ENCODE assay signal across 14 mouse cellular contexts in the genomic region with DNA sequence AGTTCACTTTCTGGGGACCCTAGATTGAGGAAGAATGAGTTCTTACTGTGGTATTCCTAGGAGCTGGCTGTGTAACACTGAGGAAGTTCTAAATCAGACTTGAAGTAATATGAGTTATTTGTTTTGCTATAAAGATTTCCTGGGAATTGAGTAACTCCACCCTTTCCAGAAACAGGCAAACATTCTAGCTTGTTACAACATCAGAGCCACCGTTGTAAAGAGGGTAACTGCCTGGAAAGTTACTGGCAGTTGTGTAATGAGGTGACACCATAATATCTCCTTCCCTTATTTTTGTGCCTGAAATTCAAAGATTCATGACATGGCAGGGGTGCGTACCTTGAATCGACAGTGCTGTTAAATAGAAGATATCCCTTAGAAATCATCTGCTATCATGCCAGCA. TPM values are rescaled to one million over a fixed set of nuclear protein-coding genes. Genes with fewer than 3 reads are reported as not detected.
DNase-seq lines count a peak whose midpoint lies in the region; ATAC-seq and TF ChIP-seq lines count a peak whose summit lies in the region.
"Had no signal": no experiment of that assay in that cellular context is flagged by ENCODE, and none has a peak within 500 bp of the region (broad histone marks: within the 10 kb centered on the region; RNA-seq: fewer than 3 reads in every experiment).

No protein-coding gene starts in this region.

- no peak for TF ChIP-seq POLR2A in myocyte (IDR thresholded peaks at IDR 0.05; ENCODE audit: insufficient read length, low read depth)

- peak; percentile 20 for DNase-seq in adrenal gland, postnatal 14 days
- no peak for DNase-seq in adrenal gland, postnatal 25 days
- DNase-seq in kidney, postnatal 0 days (ENCODE audit: low spot score): peak; percentile 64
- no peak for DNase-seq in cerebellum, adult 11 months
- DNase-seq: B cell, adult 2 months; cerebellum, adult 2 months; gastrocnemius, postnatal 36 days; heart, postnatal 4 days; liver, embryonic 13.5 days; right cerebral cortex, adult 18-20 months had no signal

- no peaks in the 10 kb centered on the region for H3K4me1 ChIP-seq in kidney, postnatal 0 days (replicated peaks; ENCODE audit: insufficient read depth, low read length)
- no peaks in the 10 kb centered on the region for H3K4me1 ChIP-seq in kidney, embryonic 15.5 days
- no peaks in the 10 kb centered on the region for H3K4me1 ChIP-seq in forebrain, embryonic 15.5 days
- H3K4me1 ChIP-seq: liver, embryonic 13.5 days had no signal

- H3K9me3 ChIP-seq in kidney, postnatal 0 days (replicated peaks; ENCODE audit: low read length): no peaks in the 10 kb centered on the region
- H3K9me3 ChIP-seq in kidney, embryonic 15.5 days (replicated peaks): no peaks in the 10 kb centered on the region
- H3K9me3 ChIP-seq in forebrain, embryonic 15.5 days: no peaks in the 10 kb centered on the region
- H3K9me3 ChIP-seq: liver, embryonic 13.5 days had no signal

- H3K4me2 ChIP-seq in kidney, postnatal 0 days (ENCODE audit: low read length): no peak overlapping the region
- H3K4me2 ChIP-seq in kidney, embryonic 15.5 days: no peak overlapping the region
- peak overlapping the region; percentile 3 for H3K4me2 ChIP-seq in myocyte (ENCODE audit: low read depth)
- no peak overlapping the region for H3K4me2 ChIP-seq in forebrain, embryonic 15.5 days (replicated peaks)
- H3K4me2 ChIP-seq: liver, embryonic 13.5 days had no signal

- H3ac ChIP-seq in myocyte (ENCODE audit: control insufficient read depth, insufficient read length): no peak overlapping the region

- H3K36me3 ChIP-seq in kidney, postnatal 0 days (ENCODE audit: insufficient read depth, low read length): no peaks in the 10 kb centered on the region
- no peaks in the 10 kb centered on the region for H3K36me3 ChIP-seq in kidney, embryonic 15.5 days
- no peaks in the 10 kb centered on the region for H3K36me3 ChIP-seq in myocyte (ENCODE audit: control insufficient read depth, insufficient read depth)
- no peaks in the 10 kb centered on the region for H3K36me3 ChIP-seq in forebrain, embryonic 15.5 days
- H3K36me3 ChIP-seq: liver, embryonic 13.5 days had no signal

- WGBS in kidney, postnatal 0 days: 57% methylated on average over 3 of the region's 3 CpGs
- WGBS in kidney, embryonic 15.5 days: 68% methylated on average over 3 of the region's 3 CpGs
- 90% methylated on average over 3 of the region's 3 CpGs for WGBS in forebrain, embryonic 15.5 days

- no peak for TF ChIP-seq CTCF in kidney, postnatal 0 days (IDR thresholded peaks at IDR 0.05; ENCODE audit: low read depth)

- H3K27ac ChIP-seq in kidney, postnatal 0 days: 0 out of 2 replicates have a peak overlapping the region, but pooled peaks have one; percentile 13
- no peak overlapping the region for H3K27ac ChIP-seq in kidney, embryonic 15.5 days
- no peak overlapping the region for H3K27ac ChIP-seq in forebrain, embryonic 15.5 days (replicated peaks)
- H3K27ac ChIP-seq: liver, embryonic 13.5 days had no signal

- H3K79me2 ChIP-seq in myocyte (ENCODE audit: control insufficient read depth, insufficient read depth): no peaks in the 10 kb centered on the region

- no peaks in the 10 kb centered on the region for H3K27me3 ChIP-seq in kidney, postnatal 0 days (ENCODE audit: insufficient read depth, low read length)
- H3K27me3 ChIP-seq in kidney, embryonic 15.5 days: no peaks in the 10 kb centered on the region
- no peaks in the 10 kb centered on the region for H3K27me3 ChIP-seq in myocyte (ENCODE audit: control insufficient read depth, insufficient read depth, insufficient read length)
- no peaks in the 10 kb centered on the region for H3K27me3 ChIP-seq in forebrain, embryonic 15.5 days
- H3K27me3 ChIP-seq: liver, embryonic 13.5 days had no signal

- H3K9ac ChIP-seq in kidney, postnatal 0 days (ENCODE audit: low read depth, low read length): no peak overlapping the region
- H3K9ac ChIP-seq in kidney, embryonic 15.5 days: no peak overlapping the region
- H3K9ac ChIP-seq in forebrain, embryonic 15.5 days (replicated peaks): no peak overlapping the region
- H3K9ac ChIP-seq: liver, embryonic 13.5 days had no signal

- no peak for ATAC-seq in kidney, postnatal 0 days (replicated peaks; ENCODE audit: low FRiP score, low read depth)
- no peak for ATAC-seq in kidney, embryonic 15.5 days (replicated peaks; ENCODE audit: low FRiP score)
- ATAC-seq in common myeloid progenitor, adult 5-6 weeks (replicated peaks; ENCODE audit: low read depth, poor library complexity, severe bottlenecking): peak; percentile 76
- no peak for ATAC-seq in forebrain, embryonic 15.5 days (replicated peaks)

- no peak overlapping the region for H3K4me3 ChIP-seq in kidney, postnatal 0 days (replicated peaks; ENCODE audit: low read depth, low read length)
- no peak overlapping the region for H3K4me3 ChIP-seq in kidney, embryonic 15.5 days (replicated peaks)
- H3K4me3 ChIP-seq in myocyte: no peak overlapping the region
- no peak overlapping the region for H3K4me3 ChIP-seq in forebrain, embryonic 15.5 days
- H3K4me3 ChIP-seq: liver, embryonic 13.5 days had no signal

TF ChIP-seq in myocyte, 11 proteins besides CTCF, POLR2A, EP300 and RAD21:
- TF ChIP-seq CEBPB (IDR thresholded peaks at IDR 0.05; ENCODE audit: insufficient read depth, poor library complexity, severe bottlenecking): no peak
- no peak for TF ChIP-seq E2F4 (IDR thresholded peaks at IDR 0.05; ENCODE audit: insufficient read depth)

RNA-seq across cellular contexts. Expression of a gene that starts 24.6 kb away (rescaled TPM):
- 6.7 and 9.7 TPM in 2 replicates for total RNA-seq in adrenal gland, postnatal 14 days (2021)
- 5.1 and 5.2 TPM in 2 replicates for total RNA-seq in adrenal gland, postnatal 25 days (2021)
- polyA plus RNA-seq in kidney, postnatal 0 days (2015; fragmentation: Nextera tagmentation; extraction: Ambion mirVana): 1.7 and 2.0 TPM in 2 replicates
- 1.9 and 2.0 TPM in 2 replicates for polyA plus RNA-seq in kidney, embryonic 15.5 days (2015; fragmentation: Nextera tagmentation; extraction: Ambion mirVana)
- total RNA-seq in common myeloid progenitor, adult 5-6 weeks (2017): 3.0 and 3.7 TPM in 2 replicates
- 5.1 TPM for polyA plus RNA-seq in myocyte (2012; fragmentation: generic; extraction: Trizol)
- polyA plus RNA-seq in forebrain, embryonic 15.5 days (2015; fragmentation: Nextera tagmentation; extraction: Ambion mirVana): 0.41 and 0.79 TPM in 2 replicates

Comparison
In these comparisons a context has a peak if more than half of its experiments do, and no peak if none do; other contexts are left out.
1. DNase-seq: peak in adrenal gland, postnatal 14 days (single experiment) and kidney, postnatal 0 days (single experiment); none in adrenal gland, postnatal 25 days (single experiment) and cerebellum, adult 11 months (single experiment).